Mouse (Mus musculus) embryonic fibroblast, embryonic 13.5 days (primary cell): ENCODE data around the gene Rbbp8nl.

ENCODE experiments used
- CTCF ChIP-seq: IDR thresholded peaks from 2 replicates; pipeline ENCODE4 v1.5.1; 2011; ENCODE audit warnings: mild to moderate bottlenecking, control low read depth, low read length, moderate library complexity, borderline replicate concordance; ENCODE audit not compliant: insufficient read depth
- POLR2A ChIP-seq: IDR thresholded peaks from 2 replicates; pipeline ENCODE4 v1.6.1; 2011; ENCODE audit warnings: low read depth, mild to moderate bottlenecking, control low read depth, low read length, moderate library complexity

GRCm38 (mm10) chr2:180256296-180257000 lies 33.2 kb downstream of the Rbbp8nl start:
- TF ChIP-seq CTCF (no peak), POLR2A (no peak; the same call in 1 of the 2 replicates)
